Mouse (Mus musculus) left cerebral cortex, adult 18-20 months (tissue): ENCODE measurements at regions not wholly inside any gene's neighbourhood (a gene's known extent, or its start where the extent isn't known, plus 50 kb on each side); places are given as distances from the start of the nearest gene placed in this dataset.
"Not testable (repeated sequence)": the region's sequence is repeated elsewhere in the genome, so short reads cannot be mapped to it uniquely, and the experiment has no call there.

Source experiments
- DNase-seq, 2 experiments: peaks; one replicate each; pipeline ENCODE4 v3.0.0; 2021 to 2022; ENCODE audit warnings: low spot score in 2 of 2, mixed read lengths in 1 of 2

DNA sequence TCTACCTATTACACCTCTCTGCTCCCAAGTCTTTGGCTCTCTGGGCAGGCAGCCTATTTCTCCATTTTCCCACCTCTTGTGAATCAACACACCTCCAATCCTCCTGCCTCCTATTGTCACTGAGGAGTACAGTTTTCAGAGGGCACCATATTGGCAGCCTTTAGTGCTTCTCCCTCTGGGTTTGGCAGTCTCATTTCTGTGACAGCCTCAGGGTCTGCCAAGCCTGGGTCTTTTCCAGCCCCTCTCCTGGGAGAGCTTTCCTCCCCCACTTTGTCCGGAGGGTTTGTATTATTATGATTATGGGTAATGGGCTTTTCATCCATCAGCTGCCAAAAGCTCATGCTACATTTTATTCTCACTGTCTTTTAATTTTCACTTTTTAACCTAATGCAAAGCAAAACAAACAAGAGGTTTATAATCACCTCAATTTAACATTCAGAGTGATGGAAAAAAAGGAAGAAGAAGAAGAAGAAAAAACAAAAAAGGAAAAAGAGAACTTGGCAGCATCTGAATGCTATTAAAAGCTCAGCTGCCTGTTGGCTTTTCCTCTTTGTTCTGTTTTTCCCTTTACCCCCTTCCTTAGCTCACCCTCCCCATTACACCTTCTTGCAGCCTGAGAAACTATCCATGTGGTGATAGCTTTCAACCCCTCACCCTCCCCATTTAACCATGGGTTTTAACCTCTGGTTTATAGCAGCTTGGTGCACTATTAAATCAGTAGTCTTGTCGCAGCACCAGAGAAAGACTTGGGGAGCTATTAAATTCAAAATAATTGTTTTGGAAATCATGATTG, 790.5 kb upstream of the Cdh8 start:
- no peak for DNase-seq

DNA sequence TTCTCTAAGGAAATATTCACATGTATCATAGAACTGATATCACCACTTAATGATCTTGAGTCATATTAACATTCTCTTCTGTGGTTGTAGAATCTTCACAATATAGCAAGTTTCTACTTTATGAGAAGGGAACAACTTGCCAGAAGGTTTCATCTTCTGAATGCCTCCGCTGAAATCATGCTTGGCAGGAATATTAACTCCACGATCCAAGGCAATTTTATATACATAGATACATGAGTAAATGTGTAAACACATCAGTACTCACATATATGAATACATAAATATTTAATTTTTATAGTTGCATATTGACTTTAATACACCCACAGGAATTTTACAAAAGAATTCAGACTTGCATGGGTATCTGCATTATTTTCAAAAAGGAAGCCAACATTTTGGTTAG, 777.0 kb upstream of the Cdh8 start:
- DNase-seq: no peak

GRCm38 (mm10) chr8:100190698-100191097, 774.4 kb upstream of the Cdh8 start:
- DNase-seq: no peak

- no peak for DNase-seq
Measured at GRCm38 (mm10) chr8:100187976-100188375, 771.7 kb upstream of the Cdh8 start.

- no peak for DNase-seq
Measured at GRCm38 (mm10) chr8:100176502-100176901, 760.2 kb upstream of the Cdh8 start.

- DNase-seq: no peak
Measured at GRCm38 (mm10) chr8:100145411-100145810, 729.1 kb upstream of the Cdh8 start.

GRCm38 (mm10) chr8:100144124-100144680, 727.9 kb upstream of the Cdh8 start:
- DNase-seq: no peak

GRCm38 (mm10) chr8:100104412-100105365, 688.4 kb upstream of the Cdh8 start:
- DNase-seq: no peak

DNA sequence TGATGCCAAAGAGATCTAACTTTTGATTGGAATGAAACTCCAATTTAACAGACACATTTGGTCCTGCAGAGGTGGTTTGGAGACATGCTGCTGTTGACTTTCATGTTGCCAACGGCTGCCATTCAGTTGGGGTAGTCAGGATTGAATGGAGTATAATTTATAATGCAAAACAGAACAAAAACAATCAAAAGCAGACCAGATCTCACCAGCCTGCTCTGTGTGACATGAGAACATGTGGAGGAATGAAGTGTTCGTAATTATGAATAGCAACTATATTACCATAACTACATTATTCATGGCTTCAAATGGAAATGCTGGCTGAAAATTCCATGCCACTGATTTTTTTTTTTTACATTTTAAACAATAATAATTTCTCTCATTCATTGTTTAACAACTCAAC, 685.7 kb upstream of the Cdh8 start:
- DNase-seq: no peak

GRCm38 (mm10) chr8:100072059-100072729, 655.9 kb upstream of the Cdh8 start:
- DNase-seq: no peak

DNA sequence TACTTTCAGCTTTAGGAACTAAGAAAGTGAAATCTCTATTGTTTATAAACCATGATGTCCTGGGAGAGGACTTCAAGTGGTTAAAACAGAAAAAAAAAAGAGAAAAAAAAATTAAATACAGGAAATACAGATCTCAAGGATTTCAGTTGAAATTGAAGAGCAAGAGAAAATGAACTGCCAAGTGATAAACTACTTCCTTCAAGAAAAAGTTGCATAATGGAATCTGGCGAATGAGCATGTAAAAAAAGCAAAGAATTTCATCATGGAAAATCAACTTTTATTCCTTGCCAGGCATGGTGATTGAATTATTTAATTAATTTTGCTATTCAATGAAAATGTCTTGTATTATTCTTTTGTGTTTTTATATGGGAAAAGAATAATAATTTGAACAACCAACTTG, 653.5 kb upstream of the Cdh8 start:
- no peak for DNase-seq

GRCm38 (mm10) chr8:100038931-100039330, 622.7 kb upstream of the Cdh8 start:
- peak; percentile 16 to 27 for DNase-seq

DNA sequence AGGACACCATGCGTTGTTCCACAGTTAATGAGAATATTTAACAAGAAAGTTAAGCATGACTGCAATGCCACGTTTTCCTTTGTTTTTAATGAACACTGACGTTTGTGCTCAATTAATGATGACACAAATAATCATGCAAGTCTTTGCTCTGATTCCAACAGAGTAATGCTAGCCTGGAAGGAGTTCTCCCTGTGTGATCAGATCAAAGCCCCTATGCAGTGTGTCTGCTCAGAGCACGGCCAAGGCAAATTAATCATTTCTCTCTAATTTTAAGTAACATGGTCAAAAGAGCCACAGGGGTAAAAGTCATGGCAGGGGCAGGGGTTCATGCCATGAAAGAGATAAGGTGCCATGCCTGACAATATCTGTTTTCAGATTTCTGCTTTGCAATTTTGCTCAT, 618.2 kb upstream of the Cdh8 start:
- DNase-seq: no peak

DNA sequence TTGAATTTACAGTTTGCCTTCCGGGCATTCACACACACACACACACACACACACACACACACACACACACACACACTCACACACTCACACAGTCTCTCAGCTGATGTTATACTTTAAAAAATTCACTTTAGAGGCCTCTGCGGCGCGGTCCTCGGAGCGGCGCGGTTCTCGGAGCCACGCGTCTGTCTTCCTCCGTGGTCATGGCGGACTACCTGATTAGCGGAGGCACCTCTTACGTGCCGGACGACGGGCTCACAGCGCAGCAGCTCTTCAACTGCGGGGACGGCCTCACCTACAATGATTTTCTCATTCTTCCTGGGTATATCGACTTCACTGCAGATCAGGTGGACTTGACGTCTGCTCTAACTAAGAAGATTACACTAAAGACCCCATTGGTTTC, 614.1 kb upstream of the Cdh8 start:
- not testable (repeated sequence) for DNase-seq

DNA sequence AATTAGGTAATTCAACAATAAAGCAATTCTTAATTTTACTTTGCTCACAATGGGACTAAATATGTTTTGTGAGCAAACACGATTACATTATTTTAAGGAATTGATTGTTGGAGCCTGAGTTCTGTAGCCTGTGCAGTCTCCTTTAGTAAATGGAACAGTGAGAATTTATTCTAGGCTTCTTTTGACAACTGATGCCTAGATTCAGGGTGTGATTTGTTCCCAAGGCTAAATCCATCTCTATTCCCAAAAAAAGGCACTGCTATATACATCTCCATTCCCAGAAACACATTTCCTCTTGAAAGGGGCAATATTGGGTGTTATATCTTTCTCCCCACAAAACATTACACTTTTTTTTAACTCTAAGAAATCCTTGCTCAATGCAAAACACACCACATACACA, 599.4 kb upstream of the Cdh8 start:
- DNase-seq: no peak

DNA sequence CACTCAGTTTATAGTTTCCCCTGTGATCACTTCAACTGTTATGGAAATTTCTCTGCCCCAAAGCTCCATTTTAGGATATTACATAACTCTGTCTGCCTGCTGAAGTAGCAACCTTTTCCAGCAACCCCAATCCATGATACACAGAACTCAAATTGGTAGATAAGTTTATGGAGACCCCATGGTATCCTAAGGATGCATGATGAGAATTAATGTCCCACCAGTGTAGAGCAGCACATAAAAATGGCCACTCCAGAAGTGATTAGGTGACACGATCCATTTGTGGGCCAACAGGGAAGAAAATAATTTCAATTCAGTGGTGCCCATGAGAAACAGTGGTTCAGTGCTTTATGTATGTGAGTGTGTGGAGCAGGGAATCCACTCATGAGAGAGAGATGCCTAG, 583.3 kb upstream of the Cdh8 start:
- no peak for DNase-seq

DNA sequence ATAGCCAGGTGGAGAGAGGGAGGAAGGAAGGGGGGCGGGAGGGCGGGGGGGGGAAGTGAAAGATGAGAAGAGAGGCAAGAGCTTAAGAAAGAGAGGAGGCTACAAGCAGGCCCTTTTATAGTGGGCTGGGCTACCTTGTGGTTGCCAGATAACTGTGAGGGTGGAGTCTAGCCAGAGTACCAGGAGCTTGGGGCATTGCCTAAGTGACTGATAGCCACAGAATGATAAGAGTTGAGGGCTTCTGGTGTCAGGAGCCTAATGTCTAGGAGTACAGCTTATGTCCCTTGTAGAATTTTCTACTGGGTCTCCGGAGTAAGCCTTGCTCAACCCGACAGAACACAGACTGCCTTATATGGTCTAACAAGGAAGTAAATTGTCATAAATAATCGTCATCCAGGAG, 567.4 kb upstream of the Cdh8 start:
- no peak for DNase-seq

DNA sequence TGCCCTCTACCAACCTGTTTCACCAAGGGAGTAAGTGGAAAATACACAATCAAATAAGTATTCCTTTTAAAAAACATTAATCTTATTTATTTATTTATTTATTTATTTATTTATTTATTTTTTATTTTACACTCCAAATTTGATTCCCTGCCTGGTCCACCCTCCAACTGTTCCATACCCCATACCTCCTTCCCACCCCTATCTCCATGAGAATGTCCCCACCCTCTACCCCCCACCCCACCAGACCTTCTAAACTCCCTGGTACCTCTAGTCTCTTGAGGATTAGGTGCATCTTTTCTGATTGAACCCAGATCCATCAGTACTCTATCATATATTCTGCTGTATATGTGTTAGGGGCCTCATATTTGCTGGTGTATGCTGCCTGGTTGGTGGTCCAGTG, 538.4 kb upstream of the Cdh8 start:
- no peak for DNase-seq

- DNase-seq: no peak
Measured at GRCm38 (mm10) chr8:99953876-99954275, 537.6 kb upstream of the Cdh8 start.

DNA sequence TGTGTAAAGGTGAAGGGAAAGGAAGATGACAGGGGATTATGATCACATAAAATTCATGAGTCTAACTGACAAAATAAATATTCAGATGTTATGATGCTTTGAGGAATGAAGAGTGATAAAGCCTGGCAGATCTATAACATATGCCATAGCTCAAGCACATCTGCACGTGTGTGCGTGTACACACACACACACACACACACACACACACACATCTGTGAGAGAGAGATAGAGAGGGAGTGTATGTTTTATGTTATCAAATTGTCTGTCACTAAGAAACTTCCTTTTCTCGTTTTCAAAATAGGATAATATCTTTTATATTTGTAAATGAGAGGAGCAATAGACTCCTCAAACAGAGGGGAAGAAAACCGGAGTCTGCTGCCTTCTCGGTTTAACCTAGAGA, 516.9 kb upstream of the Cdh8 start:
- DNase-seq: no peak
